Mouse (Mus musculus) G1E-ER4 (cell line): ENCODE measurements around the gene Tnks1bp1. TPM values are rescaled to one million over a fixed set of nuclear protein-coding genes. Genes with fewer than 3 reads are reported as not detected.

Experiments used
- GATA1 ChIP-seq: IDR thresholded peaks from one replicate; pipeline ENCODE4 v1.8.0; 2012; ENCODE audit warnings: low read length, inconsistent platforms
- polyA plus RNA-seq: library from polyadenylated mRNA; stranded (reverse); fragments of >175 nt; gene quantifications from 2 replicates; pipeline ENCODE4 v1.2.3, GENCODE M21; 2012

Gene Tnks1bp1
- polyA plus RNA-seq, 1 experiment: 2.5 TPM

GRCm38 (mm10) chr2:85060591-85061060 is 12.8 kb downstream of the Tnks1bp1 start:
- no peak for TF ChIP-seq GATA1

- TF ChIP-seq GATA1: no peak
Observed at GRCm38 (mm10) chr2:85061107-85061541, 13.3 kb downstream of the Tnks1bp1 start.

GRCm38 (mm10) chr2:85065141-85065875 is 17.5 kb downstream of the Tnks1bp1 start:
- no peak for TF ChIP-seq GATA1

- TF ChIP-seq GATA1: no peak
Observed at GRCm38 (mm10) chr2:85066937-85067336, 19.1 kb downstream of the Tnks1bp1 start.

- no peak for TF ChIP-seq GATA1
Observed at GRCm38 (mm10) chr2:85067903-85068625, 20.2 kb downstream of the Tnks1bp1 start.

GRCm38 (mm10) chr2:85068626-85069025 is 20.8 kb downstream of the Tnks1bp1 start:
- TF ChIP-seq GATA1: no peak

GRCm38 (mm10) chr2:85070086-85070485 is 22.3 kb downstream of the Tnks1bp1 start:
- no peak for TF ChIP-seq GATA1

GRCm38 (mm10) chr2:85071921-85072320 is 24.1 kb downstream of the Tnks1bp1 start:
- no peak for TF ChIP-seq GATA1

- no peak for TF ChIP-seq GATA1
Observed at GRCm38 (mm10) chr2:85073751-85074150, 25.9 kb downstream of the Tnks1bp1 start.

GRCm38 (mm10) chr2:85088716-85089646 is 41.2 kb downstream of the Tnks1bp1 start:
- TF ChIP-seq GATA1: no peak

- no peak for TF ChIP-seq GATA1
Observed at GRCm38 (mm10) chr2:85091325-85091724, 43.5 kb downstream of the Tnks1bp1 start.

- TF ChIP-seq GATA1: no peak
Observed at GRCm38 (mm10) chr2:85093376-85093775, 45.6 kb downstream of the Tnks1bp1 start.

GRCm38 (mm10) chr2:85095906-85096305 is 48.1 kb downstream of the Tnks1bp1 start:
- no peak for TF ChIP-seq GATA1

- no peak for TF ChIP-seq GATA1
Observed at GRCm38 (mm10) chr2:85098014-85098413, 50.2 kb downstream of the Tnks1bp1 start.

GRCm38 (mm10) chr2:85098824-85099511 is 51.1 kb downstream of the Tnks1bp1 start:
- TF ChIP-seq GATA1: no peak

- TF ChIP-seq GATA1: no peak
Observed at GRCm38 (mm10) chr2:85103201-85103600, 55.4 kb downstream of the Tnks1bp1 start.
